Mouse (Mus musculus) heart, postnatal 4 days (tissue): ENCODE results near the gene Nr6a1. TPM values are rescaled to one million over a fixed set of nuclear protein-coding genes. Genes with fewer than 3 reads are reported as not detected.
A peak's percentile ranks its signal among the peaks of the same experiment; 100 is the strongest.

Experiments used
- DNase-seq: peaks from one replicate; pipeline ENCODE4 v3.0.0; 2021
- total RNA-seq, 2 experiments: library from RNA; stranded (reverse); gene quantifications; 2 replicates each; pipeline ENCODE4 v1.2.3; 2021

Gene Nr6a1
- total RNA-seq, 2 experiments from 2014 or later = 2.1 to 2.6 TPM

DNA sequence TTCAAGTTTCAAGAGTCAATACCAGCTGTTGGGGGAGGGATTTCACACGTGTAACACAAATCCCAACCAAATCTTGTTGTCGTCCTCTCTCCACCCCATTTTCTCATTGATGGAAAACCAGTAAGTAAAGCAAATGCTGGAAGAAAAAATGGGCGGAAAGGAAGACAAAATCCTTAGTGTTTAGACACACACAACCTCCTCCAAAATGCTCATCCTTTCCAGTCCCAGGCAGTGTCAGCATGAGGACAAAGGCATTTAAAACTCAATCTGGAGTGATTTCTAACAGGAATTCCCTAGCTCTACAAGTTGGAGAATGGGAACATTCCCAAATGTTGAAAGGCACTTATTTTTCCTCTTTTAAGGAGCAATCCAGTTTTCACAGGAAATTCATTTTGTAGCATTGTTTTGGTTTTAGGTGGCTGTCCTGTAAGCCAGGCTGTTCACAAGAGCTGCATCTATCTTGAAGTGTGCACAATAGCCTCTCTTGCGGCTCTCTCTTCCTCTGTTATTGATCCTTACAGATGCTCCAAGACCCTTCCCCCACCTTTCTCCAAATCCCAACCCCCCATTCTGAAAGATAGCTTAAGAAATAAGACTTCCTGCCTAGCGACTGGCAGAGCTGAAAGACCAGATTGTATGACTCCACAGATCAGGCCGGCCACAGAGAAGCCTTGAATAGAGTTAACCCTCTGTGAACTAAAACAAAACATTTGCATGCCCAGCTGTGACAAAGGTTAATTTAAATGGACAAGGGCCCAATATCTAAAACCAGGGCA, 145.4 kb downstream of the Nr6a1 start:
- no peak for DNase-seq

DNA sequence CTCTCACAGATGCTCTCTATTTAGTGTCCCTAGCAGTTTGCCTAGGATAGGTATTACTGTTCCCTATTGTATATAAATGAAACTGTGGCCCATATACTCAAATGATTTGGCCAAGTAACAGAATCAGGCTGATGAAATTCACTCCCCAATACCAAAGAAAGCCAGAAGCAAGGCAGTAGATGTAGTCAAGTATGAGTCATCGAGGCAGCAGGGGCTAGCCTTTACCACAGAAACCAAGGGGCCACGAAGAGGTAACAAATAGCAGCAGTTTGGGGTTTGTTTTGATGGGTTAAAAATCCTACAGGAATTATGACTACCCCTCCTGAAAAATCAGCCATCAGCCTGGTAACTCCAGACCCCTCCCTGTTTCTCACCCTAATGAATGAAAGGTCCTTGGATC, 147.5 kb downstream of the Nr6a1 start:
- no peak for DNase-seq

DNA sequence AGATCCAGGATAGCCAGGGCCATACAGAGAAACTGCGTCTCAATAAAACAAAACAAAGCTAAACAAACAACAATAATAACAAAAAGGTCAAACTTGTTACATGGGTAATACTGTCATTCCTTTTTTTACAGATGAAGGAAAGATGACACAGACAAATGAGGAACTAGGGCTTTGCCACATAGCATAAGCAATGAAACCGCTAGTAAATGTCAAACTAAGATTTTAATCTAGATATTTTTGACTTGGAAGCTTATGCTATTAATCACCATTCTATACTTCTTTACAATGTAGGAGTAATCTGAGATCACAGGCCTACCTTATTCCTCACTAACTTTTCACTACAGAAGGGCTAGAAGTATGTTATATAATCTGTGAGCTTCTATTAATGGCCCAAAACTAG, 150.2 kb downstream of the Nr6a1 start:
- no peak for DNase-seq

- no peak for DNase-seq
Measured at GRCm38 (mm10) chr2:38774936-38775335, 152.6 kb downstream of the Nr6a1 start.

DNA sequence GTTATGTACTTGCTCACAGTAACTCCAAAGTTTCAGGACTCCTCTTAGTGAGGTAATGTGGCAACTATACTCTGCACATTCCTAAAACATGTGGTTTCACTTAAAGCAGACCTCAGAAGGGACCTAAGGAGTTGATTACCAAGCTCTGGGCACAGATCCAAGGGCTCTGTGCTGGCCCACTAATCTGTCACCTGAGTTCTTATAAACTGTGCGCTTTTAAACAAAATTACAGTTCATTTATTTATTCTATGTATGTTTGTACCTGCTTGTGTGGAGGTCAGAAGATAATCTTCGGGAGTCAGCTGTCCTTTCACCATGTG, 156.1 kb downstream of the Nr6a1 start:
- DNase-seq = peak; percentile 7

GRCm38 (mm10) chr2:38770772-38771477, 156.6 kb downstream of the Nr6a1 start:
- DNase-seq = no peak

DNA sequence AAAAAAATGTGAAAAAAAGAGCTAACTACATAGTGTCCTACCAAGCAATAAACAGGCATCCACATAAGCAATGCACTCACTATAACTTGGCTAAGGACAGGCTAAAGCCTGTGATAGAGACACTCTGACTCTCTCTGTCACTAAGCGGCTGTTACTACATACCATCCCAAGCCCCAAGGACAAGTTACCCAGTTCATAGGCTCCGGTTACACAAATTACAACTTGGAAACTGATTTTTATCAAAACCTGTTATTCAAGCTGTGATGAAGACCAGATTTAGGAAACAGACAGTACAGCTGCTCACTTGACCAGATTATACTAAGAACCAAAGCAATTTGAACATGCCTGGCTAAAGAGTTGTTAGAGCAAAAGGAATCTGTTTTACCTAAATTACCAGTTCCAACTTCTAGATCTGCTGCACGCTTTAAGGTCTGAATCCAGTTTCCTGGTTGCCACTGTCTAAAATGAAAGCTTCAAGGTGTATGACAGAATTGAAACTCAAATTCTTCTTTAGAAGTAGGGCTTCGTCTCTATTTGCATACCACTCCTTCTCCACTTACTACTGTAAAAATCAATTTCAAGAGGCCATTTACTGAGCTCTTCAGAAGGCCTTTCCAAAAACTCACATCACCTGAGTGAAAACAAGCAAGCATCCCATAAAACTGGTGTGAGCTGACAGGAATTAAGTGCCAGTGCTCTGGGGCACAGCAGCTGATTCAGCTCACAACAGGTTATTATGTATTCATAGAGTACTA, 160.1 kb downstream of the Nr6a1 start:
- no peak for DNase-seq

DNA sequence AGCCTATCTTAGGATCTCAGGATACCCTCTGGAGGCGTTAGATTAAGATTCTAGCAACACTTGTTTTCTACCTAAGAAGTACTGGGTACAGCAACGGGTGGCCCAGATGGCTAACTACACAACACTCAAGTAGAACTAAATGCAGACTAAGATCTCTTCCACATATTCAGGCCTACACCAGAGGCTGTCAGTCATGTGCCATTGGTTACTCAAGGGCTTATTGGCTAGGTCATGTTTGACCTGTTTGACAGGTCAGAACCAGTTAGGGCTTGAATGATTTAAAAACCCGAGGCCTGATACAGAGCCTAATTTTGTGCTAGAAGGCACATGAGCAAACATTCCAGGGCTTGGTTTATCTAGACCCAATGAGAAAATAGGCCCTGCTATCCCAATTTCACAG, 187.6 kb downstream of the Nr6a1 start:
- DNase-seq = no peak

DNA sequence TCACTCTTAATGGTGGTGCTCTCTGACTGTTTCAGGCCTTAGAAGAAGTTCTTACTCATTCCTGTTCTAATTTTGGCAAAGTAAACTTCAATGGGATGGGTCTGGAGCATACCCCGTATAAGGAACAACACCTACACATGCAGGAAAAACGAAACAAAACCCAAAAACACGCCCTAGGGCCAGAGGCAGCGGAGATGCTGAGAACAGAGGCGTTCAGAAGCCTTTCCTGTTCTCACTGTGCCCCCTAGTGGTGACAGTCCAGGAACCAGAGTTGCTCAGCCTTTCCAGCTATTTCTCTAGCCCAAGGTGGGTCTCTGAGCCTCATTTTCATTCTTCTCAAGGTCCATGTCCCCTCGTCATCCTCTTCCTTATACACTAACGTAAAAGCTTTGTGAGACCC, 188.1 kb downstream of the Nr6a1 start:
- peak; percentile 84 for DNase-seq

GRCm38 (mm10) chr2:38738601-38739301, 188.7 kb downstream of the Nr6a1 start:
- DNase-seq = no peak

- DNase-seq = no peak
Measured at GRCm38 (mm10) chr2:38735740-38736139, 191.7 kb downstream of the Nr6a1 start.

- DNase-seq = no peak
Measured at GRCm38 (mm10) chr2:38734721-38735120, 192.8 kb downstream of the Nr6a1 start.

- no peak for DNase-seq
Measured at GRCm38 (mm10) chr2:38730331-38730827, 197.1 kb downstream of the Nr6a1 start.

DNA sequence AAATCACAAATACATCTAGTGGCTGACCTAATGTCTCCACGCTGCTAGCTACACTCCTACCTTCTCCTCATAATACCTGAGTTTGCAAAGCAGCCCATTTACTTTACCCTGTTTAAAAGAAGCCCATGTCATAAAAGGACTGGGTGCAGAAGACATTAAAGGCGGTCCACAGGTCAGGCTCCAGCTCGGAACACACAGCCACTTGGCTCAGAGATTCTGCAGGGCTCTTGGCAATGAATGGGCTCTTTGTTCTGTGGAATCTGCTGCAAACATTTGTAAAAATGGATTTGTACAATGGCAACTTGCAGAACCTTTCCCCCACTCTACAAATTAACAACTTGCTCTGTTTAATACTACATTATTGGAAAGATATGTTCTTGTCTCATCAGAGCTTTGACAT, 202.1 kb downstream of the Nr6a1 start:
- DNase-seq = no peak

DNA sequence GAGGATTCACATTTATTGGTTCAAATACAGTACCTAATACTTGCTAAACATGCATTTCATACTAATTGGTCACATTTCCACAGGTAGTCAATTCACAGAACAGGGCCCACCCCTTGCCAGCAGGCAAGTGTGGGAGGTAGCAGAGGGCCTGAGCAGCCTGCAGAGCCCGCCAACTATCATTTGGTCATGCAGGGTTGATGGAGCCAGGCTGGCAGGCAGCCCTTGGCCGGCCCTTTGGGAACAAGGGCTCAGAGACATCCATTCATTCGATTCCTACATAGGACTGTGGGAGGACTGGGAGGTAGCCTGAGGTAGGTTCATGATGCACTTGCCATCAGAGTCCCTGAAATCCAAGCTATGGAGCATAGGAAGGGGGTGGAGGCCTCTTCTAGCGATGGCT, 204.1 kb downstream of the Nr6a1 start:
- no peak for DNase-seq

GRCm38 (mm10) chr2:38722076-38722475, 205.4 kb downstream of the Nr6a1 start:
- no peak for DNase-seq

- no peak for DNase-seq
Measured at GRCm38 (mm10) chr2:38720661-38721060, 206.8 kb downstream of the Nr6a1 start.

DNA sequence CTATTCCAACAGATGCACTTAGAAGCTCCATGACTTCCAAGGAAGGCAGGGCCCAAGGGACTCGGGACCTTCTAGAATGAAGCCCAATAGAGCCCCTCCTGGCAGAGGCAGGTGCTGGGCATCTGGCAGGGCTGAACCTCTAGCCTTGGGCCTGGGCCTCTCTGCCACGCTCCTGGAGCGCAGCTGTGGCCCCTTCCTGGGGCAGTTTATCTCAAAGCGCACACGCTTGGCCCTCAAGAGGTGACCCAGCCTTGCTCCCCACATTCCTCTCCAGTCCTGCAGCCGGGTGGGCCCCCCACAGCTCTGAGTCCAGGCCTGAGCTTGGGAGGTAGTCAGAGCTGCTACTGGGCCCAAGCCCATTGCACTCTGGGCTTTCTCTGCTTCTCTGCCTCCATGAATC, 208.1 kb downstream of the Nr6a1 start:
- no peak for DNase-seq

- DNase-seq = no peak
Measured at GRCm38 (mm10) chr2:38718676-38719075, 208.8 kb downstream of the Nr6a1 start.

DNA sequence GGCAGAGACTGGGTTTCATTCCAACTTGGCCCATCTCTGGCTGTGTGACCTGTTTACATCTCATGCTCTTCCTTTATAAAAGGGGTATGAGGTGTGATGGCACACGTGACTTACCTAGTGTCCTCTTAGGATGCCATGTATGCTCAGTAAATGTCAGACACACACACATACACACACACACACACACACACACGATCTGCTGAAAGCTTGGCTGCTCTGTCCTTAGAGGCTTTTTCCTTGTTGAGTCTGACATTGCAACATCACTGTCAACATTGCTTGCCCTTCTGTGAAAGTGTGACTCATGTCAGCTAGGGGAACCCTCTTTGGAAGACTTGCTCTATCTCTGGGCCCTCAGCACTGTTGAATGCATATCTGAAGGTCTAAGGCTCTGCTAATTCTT, 210.1 kb downstream of the Nr6a1 start:
- DNase-seq = no peak

- no peak for DNase-seq
Measured at GRCm38 (mm10) chr2:38714324-38714723, 213.2 kb downstream of the Nr6a1 start, which contains the start of gene Nr5a1. Gene Nr5a1 (minus strand): TSS chr2:38714542.

DNA sequence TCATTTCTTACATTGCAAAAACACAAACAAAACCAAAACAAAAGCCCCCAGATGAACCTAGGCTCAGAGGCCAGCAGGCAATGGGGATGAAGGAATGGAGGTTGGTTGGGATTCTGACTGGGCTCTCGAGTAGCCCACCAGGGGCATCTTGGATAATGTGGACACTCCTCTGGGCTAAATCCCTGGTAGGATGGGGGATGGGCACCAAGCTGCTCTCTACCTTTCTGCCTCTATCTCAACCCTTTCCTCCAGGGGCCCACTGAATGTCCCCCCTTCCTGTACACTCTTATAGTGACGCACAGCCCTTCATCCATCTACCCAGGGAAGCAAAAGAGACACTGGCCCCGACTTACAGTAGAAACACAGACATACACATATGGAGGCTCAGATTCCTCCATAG, 213.9 kb downstream of the Nr6a1 start:
- DNase-seq = no peak

DNA sequence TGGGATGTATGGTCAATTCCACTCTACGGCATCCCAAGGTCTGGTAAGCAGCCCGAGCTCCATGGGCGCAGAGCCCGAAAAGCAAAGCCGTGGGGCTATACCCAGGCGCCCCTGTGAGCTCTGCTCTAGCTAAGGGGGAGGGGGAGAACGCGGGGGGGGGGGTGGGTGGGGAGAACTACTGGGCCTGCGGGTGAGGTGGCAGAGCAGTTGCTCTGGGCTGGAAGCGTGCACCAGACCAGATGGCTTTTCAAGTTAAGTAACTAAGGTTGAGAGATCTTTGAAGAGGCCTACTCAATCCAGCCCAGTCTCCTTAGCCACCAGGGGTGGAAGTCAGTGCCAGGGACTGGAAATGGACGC, 214.7 kb downstream of the Nr6a1 start:
- no peak for DNase-seq
